Mouse (Mus musculus) limb, embryonic 14.5 days (tissue): Measurements from ENCODE around the gene Mpzl2. TPM values are rescaled to one million over a fixed set of nuclear protein-coding genes. Genes with fewer than 3 reads are reported as not detected.

ENCODE experiments used
- ATAC-seq: fragments of 200-750 bp; cut with Nextera tagmentation; 2 replicates; pipeline ENCODE4 v1.8.0; 2017; ENCODE audit warnings: low read depth, moderate number of reproducible peaks, moderate TSS enrichment; ENCODE audit not compliant: low FRiP score
- DNase-seq: peaks from one replicate; pipeline ENCODE4 v3.0.0-alpha.2; 2015; ENCODE audit warnings: low spot score
- H3K27ac ChIP-seq: fragments of 300-500 bp; sonication (generic); replicated peaks from 2 replicates; pipeline ENCODE4 v1.5.1; 2014; ENCODE audit warnings: low read depth, mild to moderate bottlenecking, low read length, moderate library complexity, mixed read lengths
- H3K27me3 ChIP-seq: fragments of 300-500 bp; sonication (generic); 2 replicates; pipeline ENCODE4 v1.6.1; 2014; ENCODE audit warnings: low read length, mixed read lengths; ENCODE audit not compliant: control insufficient read depth, insufficient read depth
- H3K36me3 ChIP-seq: fragments of 300-500 bp; sonication (generic); 2 replicates; pipeline ENCODE4 v1.6.1; 2014; ENCODE audit warnings: mild to moderate bottlenecking, low read length, moderate library complexity, mixed read lengths; ENCODE audit not compliant: control insufficient read depth, insufficient read depth
- H3K4me1 ChIP-seq: fragments of 300-500 bp; sonication (generic); 2 replicates; pipeline ENCODE4 v1.6.1; 2014; ENCODE audit warnings: antibody characterized with exemption, low read length, mixed read lengths; ENCODE audit not compliant: control insufficient read depth, insufficient read depth
- H3K4me2 ChIP-seq: fragments of 300-500 bp; sonication (generic); replicated peaks from 2 replicates; pipeline ENCODE4 v1.6.1; 2014; ENCODE audit warnings: low read depth, mild to moderate bottlenecking, low read length, moderate library complexity; ENCODE audit not compliant: severe bottlenecking
- H3K4me3 ChIP-seq: fragments of 300-500 bp; sonication (generic); replicated peaks from 2 replicates; pipeline ENCODE4 v1.5.1; 2014; ENCODE audit warnings: low read length
- H3K9ac ChIP-seq: fragments of 300-500 bp; sonication (generic); 2 replicates; pipeline ENCODE4 v1.6.1; 2014; ENCODE audit warnings: mild to moderate bottlenecking, low read depth, low read length, moderate library complexity; ENCODE audit not compliant: severe bottlenecking
- H3K9me3 ChIP-seq: fragments of 300-500 bp; sonication (generic); 2 replicates; pipeline ENCODE4 v1.6.1; 2016; ENCODE audit warnings: low read length; ENCODE audit not compliant: control insufficient read depth
- POLR2A ChIP-seq: fragments of 200-500 bp; IDR thresholded peaks from 2 replicates; pipeline ENCODE4 v1.8.0; 2012; ENCODE audit warnings: inconsistent platforms, mild to moderate bottlenecking, moderate library complexity, borderline replicate concordance; ENCODE audit not compliant: insufficient read depth, insufficient read length; ENCODE audit errors: extremely low read depth
- WGBS: fragments of 180-500 bp; shearing (Covaris S2); extraction: QIAGEN DNeasy Blood & Tissue Kit; methylation state at CpG from one replicate; pipeline ENCODE4 v1.1.7; 2014; 5-methylcytosine and 5-hydroxymethylcytosine counted together
- polyA plus RNA-seq, 2 experiments: library from polyadenylated mRNA; depleted of rRNA in 1 of 2; stranded (reverse) in 1 of 2; unstranded in 1 of 2; fragments of >200 nt; fragmentation: Nextera tagmentation in 1 of 2; extraction: Ambion mirVana in 1 of 2; gene quantifications; 2 replicates each; pipeline versions ENCODE4 v1.2.1 to v1.2.3; 2012 to 2014

The Mpzl2 gene
- polyA plus RNA-seq, 2 experiments, result 21.8 to 22.6 TPM

- no peak within 1 kb of the TSS for H3K9ac ChIP-seq
- no peak for ATAC-seq
- H3K36me3 ChIP-seq, result no peaks in the 10 kb centered on the region
- no peak for DNase-seq
- no peak within 1 kb of the TSS for H3K4me2 ChIP-seq
- H3K27me3 ChIP-seq, result no peaks in the 10 kb centered on the region
- no peaks in the 10 kb centered on the region; the same call in 1 of the 2 replicates for H3K4me1 ChIP-seq
- no peaks in the 10 kb centered on the region for H3K9me3 ChIP-seq
- 85% methylated on average over 19 of the region's 19 CpGs for WGBS
- H3K4me3 ChIP-seq, result no peak within 1 kb of the TSS
- no peak for TF ChIP-seq POLR2A
- H3K27ac ChIP-seq, result no peak within 1 kb of the TSS
Observed at GRCm38 (mm10) chr9:45009180-45010078, 30.2 kb upstream of the Mpzl2 start, which contains the start of gene Cd3e. TSS of gene Cd3e (minus strand) at chr9:45009627.

DNA sequence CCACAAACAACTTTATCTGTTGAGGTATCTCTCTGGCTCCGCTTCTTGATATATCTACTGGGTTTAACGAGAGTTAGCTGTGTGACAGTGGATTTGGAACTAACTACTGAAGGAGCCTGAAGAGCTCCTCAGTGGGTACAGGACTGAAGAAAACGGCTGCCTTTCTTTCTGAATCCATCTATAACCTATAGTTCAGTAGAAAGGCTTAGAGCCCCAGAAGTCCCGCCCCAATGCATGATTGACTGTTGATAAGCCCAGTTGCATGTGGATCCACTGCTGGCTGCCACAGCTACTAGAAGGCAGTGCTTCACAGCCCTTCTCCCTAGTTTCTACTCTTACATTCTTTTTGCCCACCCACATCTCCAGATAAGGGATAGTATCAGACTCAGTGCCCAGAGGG, 29.1 kb upstream of the Mpzl2 start:
- ATAC-seq (no peak), DNase-seq (no peak)
- no peak overlapping the region for H3K4me2 ChIP-seq
- H3K36me3 ChIP-seq, result no peaks in the 10 kb centered on the region
- H3K9me3 ChIP-seq, result no peaks in the 10 kb centered on the region
- 78% methylated on average over 4 of the region's 4 CpGs for WGBS
- H3K4me3 ChIP-seq, result no peak overlapping the region
- TF ChIP-seq POLR2A, result no peak
- no peaks in the 10 kb centered on the region for H3K27me3 ChIP-seq
- no peak overlapping the region for H3K27ac ChIP-seq
- no peaks in the 10 kb centered on the region; the same call in 1 of the 2 replicates for H3K4me1 ChIP-seq
- no peak overlapping the region for H3K9ac ChIP-seq

- ATAC-seq, result no peak
- H3K9ac ChIP-seq, result no peak overlapping the region
- no peaks in the 10 kb centered on the region; the same call in 1 of the 2 replicates for H3K4me1 ChIP-seq
- DNase-seq, result no peak
- H3K4me3 ChIP-seq, result no peak overlapping the region
- H3K36me3 ChIP-seq, result no peaks in the 10 kb centered on the region
- TF ChIP-seq POLR2A, result no peak
- no peaks in the 10 kb centered on the region for H3K9me3 ChIP-seq
- H3K27ac ChIP-seq, result no peak overlapping the region
- 35% methylated on average over 6 of the region's 6 CpGs for WGBS
- H3K4me2 ChIP-seq, result no peak overlapping the region
- no peaks in the 10 kb centered on the region for H3K27me3 ChIP-seq
Observed at GRCm38 (mm10) chr9:45011291-45011690, 28.3 kb upstream of the Mpzl2 start.

GRCm38 (mm10) chr9:45014879-45015278, 24.7 kb upstream of the Mpzl2 start:
- DNase-seq (no peak), ATAC-seq (no peak)
- Histone ChIP-seq H3K27ac (no peak overlapping the region), H3K4me3 (no peak overlapping the region), H3K36me3 (no peaks in the 10 kb centered on the region), H3K9ac (no peak overlapping the region), H3K4me1 (no peaks in the 10 kb centered on the region), H3K27me3 (no peaks in the 10 kb centered on the region), H3K9me3 (no peaks in the 10 kb centered on the region), H3K4me2 (no peak overlapping the region)
- 39% methylated on average over 2 of the region's 2 CpGs for WGBS
- TF ChIP-seq POLR2A, result no peak

DNA sequence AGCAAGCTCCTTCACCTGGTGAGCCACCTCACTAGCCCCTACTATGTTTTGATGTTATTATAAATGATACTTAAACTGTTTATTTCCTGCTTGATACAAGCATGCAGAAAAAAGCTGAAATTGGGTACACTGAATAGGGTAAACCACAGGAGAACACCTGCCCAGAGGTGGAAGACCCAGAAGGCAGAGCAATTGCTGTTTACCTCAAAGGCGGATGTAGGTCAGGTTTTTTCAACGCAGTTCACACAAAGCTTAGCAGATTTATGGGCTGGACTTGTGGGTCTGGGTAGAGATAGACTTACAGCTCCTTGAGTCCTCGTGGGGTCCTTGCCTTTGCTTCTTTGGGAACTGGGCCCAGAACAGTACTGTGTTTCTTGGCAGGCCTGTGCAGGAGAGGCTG, 23.8 kb upstream of the Mpzl2 start:
- ATAC-seq, result no peak
- Histone ChIP-seq H3K4me3 (no peak overlapping the region), H3K9me3 (no peaks in the 10 kb centered on the region), H3K4me1 (no peaks in the 10 kb centered on the region), H3K36me3 (no peaks in the 10 kb centered on the region), H3K9ac (no peak overlapping the region), H3K27ac (no peak overlapping the region), H3K4me2 (no peak overlapping the region), H3K27me3 (no peaks in the 10 kb centered on the region)
- TF ChIP-seq POLR2A, result no peak
- no peak for DNase-seq
- 64% methylated on average over 3 of the region's 3 CpGs for WGBS
